Mouse (Mus musculus) kidney, embryonic 15.5 days (tissue): ENCODE measurements around the gene Efcab12. TPM values are rescaled to one million over a fixed set of nuclear protein-coding genes. Genes with fewer than 3 reads are reported as not detected.

Experiments
- ATAC-seq: fragments of 200-750 bp; cut with Nextera tagmentation; replicated peaks from 2 replicates; pipeline ENCODE4 v1.8.0; 2017; ENCODE audit warnings: moderate TSS enrichment; ENCODE audit not compliant: low FRiP score
- H3K27ac ChIP-seq: fragments of 300-500 bp; sonication (generic); 2 replicates; pipeline ENCODE4 v1.5.1; 2015; ENCODE audit warnings: mild to moderate bottlenecking, inconsistent platforms
- H3K27me3 ChIP-seq: fragments of 300-500 bp; sonication (generic); 2 replicates; pipeline ENCODE4 v1.6.1; 2015; ENCODE audit warnings: inconsistent platforms
- H3K36me3 ChIP-seq: fragments of 300-500 bp; sonication (generic); 2 replicates; pipeline ENCODE4 v1.6.1; 2015; ENCODE audit warnings: inconsistent platforms
- H3K4me1 ChIP-seq: fragments of 300-500 bp; sonication (generic); 2 replicates; pipeline ENCODE4 v1.6.1; 2015; ENCODE audit warnings: inconsistent platforms
- H3K4me2 ChIP-seq: fragments of 300-500 bp; sonication (generic); 2 replicates; pipeline ENCODE4 v1.6.1; 2015; ENCODE audit warnings: moderate library complexity, mild to moderate bottlenecking, inconsistent platforms
- H3K4me3 ChIP-seq: fragments of 300-500 bp; sonication (generic); replicated peaks from 2 replicates; pipeline ENCODE4 v1.5.1; 2015; ENCODE audit warnings: mild to moderate bottlenecking, inconsistent platforms
- H3K9ac ChIP-seq: fragments of 300-500 bp; sonication (generic); 2 replicates; pipeline ENCODE4 v1.6.1; 2015; ENCODE audit warnings: mild to moderate bottlenecking, inconsistent platforms
- H3K9me3 ChIP-seq: fragments of 300-500 bp; sonication (generic); replicated peaks from 2 replicates; pipeline ENCODE4 v1.6.1; 2016; ENCODE audit warnings: inconsistent platforms
- WGBS: fragments of 180-500 bp; shearing (Covaris S2); methylation state at CpG from one replicate; pipeline ENCODE4 v1.1.7; 2015; ENCODE audit warnings: mixed read lengths; 5-methylcytosine and 5-hydroxymethylcytosine counted together
- polyA plus RNA-seq: library from polyadenylated mRNA; unstranded; fragments of >200 nt; fragmentation: Nextera tagmentation; extraction: Ambion mirVana; gene quantifications from 2 replicates; pipeline ENCODE4 v1.2.1, GENCODE M21; 2015

Gene Efcab12
- polyA plus RNA-seq, 1 experiment from 2014 or later = 1.8 TPM

DNA sequence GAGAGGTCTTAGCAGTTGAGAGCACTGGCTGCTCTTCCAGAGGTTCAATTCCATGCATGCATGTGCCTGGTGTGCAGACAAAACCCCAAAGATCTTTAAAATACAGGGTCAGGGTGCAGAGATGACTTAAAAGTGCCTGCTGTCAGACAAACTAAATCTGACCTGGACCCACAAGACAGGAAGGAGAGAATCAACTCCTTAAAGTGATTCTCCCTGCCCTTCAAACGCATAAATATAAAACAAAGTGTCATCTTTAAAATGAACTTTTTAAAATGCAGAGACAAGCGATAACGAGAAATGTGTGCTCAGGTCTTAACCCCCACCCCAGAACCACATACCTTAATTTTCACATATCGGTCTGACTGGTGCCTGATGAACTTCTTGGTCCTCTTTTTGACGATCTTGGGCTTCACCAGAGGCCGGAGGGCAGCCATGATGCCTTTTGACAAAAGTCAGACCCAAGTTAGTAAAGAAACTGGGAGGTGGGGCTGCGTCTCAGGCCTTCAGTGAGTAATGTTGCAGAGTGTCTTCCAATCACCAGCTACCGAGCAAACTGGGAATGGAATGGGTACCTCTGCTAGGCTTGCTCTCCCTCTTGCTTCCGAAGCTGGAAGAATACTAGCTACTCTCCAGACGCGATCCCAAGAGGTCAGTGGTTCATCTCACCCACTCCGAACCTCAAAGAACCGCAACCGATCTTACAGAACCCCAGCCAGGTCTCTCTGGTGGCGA lies 30.6 kb downstream of the Efcab12 start:
- Histone ChIP-seq H3K36me3 (peaks cover 48% of the 10 kb centered on the region), H3K9ac (peak overlapping the region; percentile 99), H3K9me3 (no peaks in the 10 kb centered on the region), H3K27ac (peak overlapping the region; percentile 97), H3K27me3 (no peaks in the 10 kb centered on the region), H3K4me3 (peak overlapping the region; percentile 97), H3K4me1 (peaks cover 29% of the 10 kb centered on the region), H3K4me2 (peak overlapping the region; percentile 74)
- ATAC-seq = no peak
- WGBS = 2% methylated on average over 15 of the region's 15 CpGs

DNA sequence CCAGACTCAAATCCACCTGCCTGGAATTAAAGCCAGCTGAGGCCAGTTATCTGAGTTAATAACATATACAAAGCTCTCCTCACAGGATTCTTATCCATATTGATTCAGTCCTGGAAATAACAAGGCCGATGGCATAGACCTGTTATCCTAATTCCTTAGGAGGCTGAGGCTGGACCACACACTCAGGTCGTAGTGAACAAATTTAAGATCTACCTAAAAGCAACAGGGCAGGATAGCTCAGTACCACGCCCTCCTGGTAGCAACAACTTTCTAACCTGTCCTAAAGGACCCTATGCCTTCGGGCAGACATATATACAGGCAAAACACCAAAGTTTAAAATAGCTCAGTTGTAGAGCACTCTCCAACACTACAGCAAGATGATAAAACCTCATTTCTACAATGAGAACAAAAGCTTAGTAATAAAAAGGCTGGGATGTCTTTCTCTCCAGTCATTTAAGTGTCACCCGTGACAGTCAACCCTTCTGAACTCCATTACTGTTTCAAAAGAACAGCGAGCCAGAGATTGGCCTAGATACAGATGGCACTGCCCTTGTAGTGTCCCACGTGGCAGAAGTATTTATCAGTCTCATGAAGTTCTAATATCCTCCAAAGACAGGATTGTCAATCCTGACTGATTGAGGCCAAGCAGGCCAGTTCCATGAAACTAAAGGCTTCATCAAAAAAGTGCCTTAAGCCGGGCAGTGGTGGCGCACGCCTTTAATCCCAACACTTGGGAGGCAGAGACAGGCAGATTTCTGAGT lies 33.6 kb downstream of the Efcab12 start:
- Histone ChIP-seq H3K4me2 (no peak overlapping the region), H3K27ac (no peak overlapping the region), H3K4me3 (no peak overlapping the region), H3K4me1 (peaks cover 29% of the 10 kb centered on the region), H3K36me3 (peaks cover 77% of the 10 kb centered on the region), H3K27me3 (no peaks in the 10 kb centered on the region), H3K9ac (no peak overlapping the region), H3K9me3 (no peaks in the 10 kb centered on the region)
- WGBS = 73% methylated on average over 10 of the region's 10 CpGs
- ATAC-seq = no peak

DNA sequence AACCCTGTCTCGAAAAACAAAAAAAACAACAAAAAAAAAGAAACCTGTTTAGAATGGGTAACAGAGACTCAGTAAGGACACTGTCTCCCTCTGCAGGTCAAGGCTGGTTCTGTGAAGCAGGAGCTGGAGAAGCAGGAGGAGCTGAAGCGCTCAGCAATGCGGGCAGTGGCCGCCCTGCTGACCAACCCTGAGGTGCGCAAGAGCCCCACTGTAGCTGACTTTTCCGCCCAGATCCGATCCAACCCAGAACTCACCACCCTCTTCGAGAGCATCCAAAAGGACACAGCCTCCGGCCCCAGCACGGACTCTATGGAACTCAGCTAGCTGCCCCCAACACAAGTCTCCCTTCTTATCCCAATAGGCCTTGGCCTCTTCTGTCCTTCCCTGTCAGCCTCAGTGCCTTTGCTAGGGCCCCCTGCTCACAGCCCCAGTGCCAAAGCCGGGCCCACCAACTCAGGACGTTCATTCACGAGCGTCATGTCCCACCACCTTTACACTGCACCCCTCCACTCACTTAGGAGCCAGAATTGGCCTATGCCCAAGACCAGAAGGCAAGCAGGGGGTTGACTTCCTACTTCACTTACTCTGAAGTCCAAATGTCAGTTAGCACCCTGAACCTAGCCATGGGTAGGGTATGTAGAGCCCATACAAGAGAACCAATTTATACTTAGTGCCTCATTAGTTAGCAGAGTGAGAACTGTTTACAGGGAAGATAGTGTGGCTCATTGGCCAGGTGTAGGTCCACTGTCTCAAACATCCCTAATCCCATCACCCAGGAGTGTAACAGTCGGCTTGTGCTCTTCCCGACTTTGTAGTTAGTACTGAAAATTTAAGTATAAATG lies 34.5 kb downstream of the Efcab12 start:
- ATAC-seq = peak; percentile 62
- Histone ChIP-seq H3K27ac (peak overlapping the region; percentile 61), H3K27me3 (no peaks in the 10 kb centered on the region), H3K36me3 (peaks cover 86% of the 10 kb centered on the region), H3K4me1 (peaks cover 26% of the 10 kb centered on the region), H3K9ac (no peak overlapping the region), H3K9me3 (no peaks in the 10 kb centered on the region), H3K4me2 (no peak overlapping the region), H3K4me3 (no peak overlapping the region)
- WGBS = 48% methylated on average over 16 of the region's 16 CpGs

DNA sequence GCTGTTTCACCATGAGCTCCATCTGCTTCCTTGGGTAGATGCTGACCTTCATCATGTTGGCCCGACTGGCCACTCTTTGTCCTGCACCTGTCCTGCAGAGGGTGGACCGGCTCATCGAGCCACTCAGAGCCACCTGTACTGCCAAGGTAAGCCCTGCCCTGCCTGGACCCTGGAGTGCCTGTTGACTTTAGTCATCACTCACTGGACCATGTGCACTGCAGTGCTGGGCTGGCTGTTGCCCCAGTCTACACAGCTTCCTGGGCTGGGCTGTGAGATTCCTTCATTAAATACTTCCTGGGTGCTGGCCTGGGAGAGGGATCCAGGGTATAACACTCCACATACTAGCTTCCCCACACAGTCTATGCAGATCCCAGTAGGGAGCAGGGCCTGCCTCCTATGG lies 36.4 kb downstream of the Efcab12 start:
- H3K27ac ChIP-seq = no peak overlapping the region

DNA sequence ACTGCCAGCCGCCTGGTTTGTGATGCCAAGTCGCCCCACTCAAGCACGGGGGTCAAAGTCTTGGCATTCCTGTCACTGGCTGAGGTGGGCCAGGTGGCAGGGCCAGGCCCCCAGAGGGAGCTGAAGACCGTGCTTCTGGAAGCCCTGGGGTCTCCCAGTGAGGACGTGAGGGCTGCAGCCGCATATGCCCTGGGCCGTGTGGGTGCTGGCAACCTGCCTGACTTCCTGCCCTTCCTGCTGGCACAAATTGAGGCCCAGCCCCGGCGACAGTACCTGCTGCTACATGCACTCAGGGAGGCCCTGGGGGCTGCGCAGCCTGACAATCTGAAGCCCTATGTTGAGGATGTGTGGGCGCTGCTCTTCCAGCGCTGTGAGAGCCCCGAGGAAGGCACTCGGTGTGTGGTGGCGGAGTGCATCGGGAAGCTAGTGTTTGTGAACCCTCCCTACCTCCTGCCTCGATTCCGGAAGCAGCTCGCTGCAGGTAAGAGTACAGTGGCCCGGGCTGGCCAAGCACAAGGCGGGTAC lies 45.5 kb downstream of the Efcab12 start:
- 90% methylated on average over 21 of the region's 21 CpGs for WGBS
- no peaks in the 10 kb centered on the region for H3K9me3 ChIP-seq
- peaks cover 97% of the 10 kb centered on the region for H3K36me3 ChIP-seq
- no peak overlapping the region for H3K4me2 ChIP-seq
- H3K27me3 ChIP-seq = no peaks in the 10 kb centered on the region
- no peak overlapping the region for H3K27ac ChIP-seq
- H3K9ac ChIP-seq = no peak overlapping the region
- no peak; the same call in 1 of the 2 replicates for ATAC-seq
- H3K4me3 ChIP-seq = no peak overlapping the region
- 0 out of 2 replicates have a peak, but pooled peaks cover 7% of the 10 kb centered on the region for H3K4me1 ChIP-seq

More for the DNA sequence above, 36.4 kb downstream of the Efcab12 start:
- no peak for ATAC-seq
- Histone ChIP-seq H3K27me3 (no peaks in the 10 kb centered on the region), H3K36me3 (peaks cover 97% of the 10 kb centered on the region), H3K9ac (no peak overlapping the region), H3K4me3 (no peak overlapping the region), H3K4me2 (no peak overlapping the region), H3K9me3 (no peaks in the 10 kb centered on the region), H3K4me1 (peaks cover 19% of the 10 kb centered on the region)
- 93% methylated on average over 3 of the region's 3 CpGs for WGBS

DNA sequence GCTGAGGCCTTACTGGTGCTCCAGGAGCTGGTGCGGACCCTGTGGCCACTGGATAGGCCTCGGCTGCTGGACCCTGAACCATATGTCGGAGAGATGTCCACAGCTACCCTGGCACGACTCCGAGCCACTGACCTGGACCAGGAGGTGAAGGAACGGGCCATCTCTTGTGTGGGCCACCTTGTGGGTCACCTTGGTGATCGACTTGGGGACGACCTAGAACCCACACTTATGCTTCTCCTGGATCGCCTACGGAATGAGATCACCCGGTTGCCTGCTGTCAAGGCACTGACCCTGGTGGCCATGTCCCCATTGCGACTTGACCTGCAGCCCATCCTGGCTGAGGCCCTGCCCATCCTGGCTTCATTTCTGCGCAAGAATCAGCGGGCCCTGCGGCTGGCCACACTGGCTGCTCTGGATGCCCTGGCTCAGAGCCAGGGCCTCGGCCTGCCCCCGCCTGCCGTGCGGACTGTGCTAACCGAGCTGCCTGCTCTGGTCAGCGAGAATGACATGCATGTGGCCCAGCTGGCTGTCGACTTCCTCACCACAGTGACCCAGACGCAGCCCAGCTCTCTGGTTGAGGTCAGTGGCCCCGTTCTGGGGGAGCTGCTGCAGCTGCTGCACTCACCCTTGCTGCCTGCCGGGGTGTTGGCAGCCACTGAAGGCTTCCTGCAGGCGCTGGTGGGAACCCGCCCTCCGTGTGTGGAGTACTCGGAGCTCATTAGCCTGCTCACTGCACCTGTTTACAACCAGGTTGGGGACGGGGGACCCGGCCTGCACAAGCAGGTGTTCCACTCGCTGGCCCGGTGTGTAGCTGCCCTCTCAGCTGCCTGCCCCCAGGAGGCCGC lies 46.1 kb downstream of the Efcab12 start:
- ATAC-seq = peak; percentile 67
- Histone ChIP-seq H3K36me3 (peaks cover 97% of the 10 kb centered on the region), H3K9me3 (no peaks in the 10 kb centered on the region), H3K27ac (no peak overlapping the region), H3K4me2 (no peak overlapping the region), H3K9ac (no peak overlapping the region), H3K4me3 (no peak overlapping the region), H3K27me3 (no peaks in the 10 kb centered on the region), H3K4me1 (0 out of 2 replicates have a peak, but pooled peaks cover 7% of the 10 kb centered on the region)
- WGBS = 70% methylated on average over 34 of the region's 34 CpGs

DNA sequence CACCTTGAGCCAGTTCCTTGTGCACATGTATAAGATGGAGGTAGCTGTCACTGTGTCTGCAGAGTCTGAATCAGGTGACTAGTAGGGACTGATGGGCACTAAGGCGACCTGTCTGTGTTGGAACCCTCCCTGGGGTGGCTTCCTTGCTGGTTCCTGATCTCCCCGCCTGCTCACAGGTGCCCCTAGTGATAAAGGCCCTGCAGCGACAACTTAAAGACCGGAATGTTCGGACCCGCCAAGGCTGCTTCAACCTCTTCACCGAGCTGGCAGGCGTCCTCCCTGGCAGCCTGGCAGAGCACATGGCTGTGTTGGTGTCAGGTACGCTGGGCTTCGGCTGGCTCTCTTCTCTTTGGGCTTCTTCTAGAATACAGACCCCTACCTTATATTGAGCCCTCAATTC lies 47.2 kb downstream of the Efcab12 start:
- Histone ChIP-seq H3K27me3 (no peaks in the 10 kb centered on the region), H3K4me2 (no peak overlapping the region), H3K4me1 (0 out of 2 replicates have a peak, but pooled peaks cover 7% of the 10 kb centered on the region), H3K36me3 (peaks cover 97% of the 10 kb centered on the region), H3K9me3 (no peaks in the 10 kb centered on the region), H3K9ac (no peak overlapping the region), H3K4me3 (no peak overlapping the region), H3K27ac (no peak overlapping the region)
- WGBS = 81% methylated on average over 10 of the region's 10 CpGs
- no peak for ATAC-seq

DNA sequence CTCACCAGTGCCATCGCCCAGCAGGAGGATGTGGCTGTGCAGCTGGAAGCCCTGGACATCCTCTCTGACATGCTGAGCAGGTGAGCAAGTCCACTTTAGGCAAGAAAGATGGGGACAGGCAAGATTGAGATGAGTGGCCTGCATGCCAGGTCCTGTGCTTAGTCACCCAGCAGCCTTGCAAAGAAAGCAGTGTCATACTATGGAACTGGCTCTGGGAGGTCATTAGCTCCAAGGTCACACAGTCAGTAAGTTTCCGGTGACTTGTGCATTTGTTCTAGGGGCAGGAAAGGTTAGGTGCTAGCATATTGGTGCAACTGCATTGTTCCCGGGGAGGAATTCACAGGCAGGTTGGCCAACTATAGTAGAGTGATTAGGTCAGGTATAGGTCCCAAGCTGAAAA lies 55.4 kb downstream of the Efcab12 start:
- Histone ChIP-seq H3K36me3 (peaks cover 92% of the 10 kb centered on the region), H3K4me1 (no peaks in the 10 kb centered on the region), H3K27ac (no peak overlapping the region), H3K27me3 (no peaks in the 10 kb centered on the region), H3K4me3 (no peak overlapping the region), H3K9ac (no peak overlapping the region), H3K9me3 (no peaks in the 10 kb centered on the region), H3K4me2 (no peak overlapping the region)
- no peak for ATAC-seq
- 89% methylated on average over 3 of the region's 3 CpGs for WGBS

DNA sequence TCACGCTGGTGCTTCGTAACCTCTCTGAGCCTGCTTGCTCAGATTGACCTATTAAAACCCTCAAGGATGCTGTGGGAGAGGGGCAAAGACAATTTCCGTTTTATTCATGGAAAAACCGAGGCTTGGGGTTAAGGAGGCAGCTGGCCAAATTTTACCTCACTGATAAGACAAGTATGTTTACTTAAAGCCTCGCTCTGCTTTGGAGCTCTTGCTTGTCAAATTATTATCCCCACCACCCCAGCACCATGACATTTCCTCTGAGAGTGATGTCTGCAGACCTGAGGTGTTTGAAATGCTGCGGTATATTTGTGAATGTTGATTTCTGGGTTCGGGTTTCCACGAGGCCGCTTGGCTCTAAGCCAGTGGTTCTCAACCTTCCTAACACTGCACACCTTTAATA lies 61.8 kb downstream of the Efcab12 start:
- Histone ChIP-seq H3K9ac (no peak overlapping the region), H3K36me3 (peaks cover 33% of the 10 kb centered on the region), H3K4me3 (peak overlapping the region; percentile 78), H3K27ac (no peak overlapping the region), H3K4me2 (peak overlapping the region; percentile 82), H3K27me3 (no peaks in the 10 kb centered on the region), H3K4me1 (peaks cover 29% of the 10 kb centered on the region), H3K9me3 (no peaks in the 10 kb centered on the region)
- ATAC-seq = no peak
- WGBS = 45% methylated on average over 9 of the region's 9 CpGs

DNA sequence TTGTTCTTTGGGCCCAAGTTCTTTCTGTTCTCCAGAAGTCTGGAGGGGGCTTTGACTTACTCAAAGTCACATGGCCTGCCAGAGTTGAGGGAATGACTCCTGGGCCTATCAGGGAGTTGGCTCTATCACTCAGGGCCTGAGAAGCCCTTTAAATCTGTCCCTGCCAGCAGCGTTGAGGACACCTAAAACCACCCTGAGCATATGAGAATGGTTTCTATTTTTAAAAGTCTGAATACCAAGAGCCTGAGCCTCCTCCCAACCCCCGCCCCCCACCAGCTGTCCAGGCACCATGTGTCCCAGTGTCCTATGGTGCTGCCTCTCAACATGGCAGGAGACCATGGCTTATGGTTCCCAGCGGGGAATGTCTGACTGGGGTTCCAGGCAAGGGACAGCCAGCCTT lies 62.4 kb downstream of the Efcab12 start:
- Histone ChIP-seq H3K9me3 (no peaks in the 10 kb centered on the region), H3K27me3 (no peaks in the 10 kb centered on the region), H3K36me3 (peaks cover 27% of the 10 kb centered on the region), H3K4me1 (peaks cover 29% of the 10 kb centered on the region), H3K27ac (peak overlapping the region; percentile 78; the same call in 1 of the 2 replicates), H3K4me2 (peak overlapping the region; percentile 82), H3K9ac (peak overlapping the region; percentile 80), H3K4me3 (peak overlapping the region; percentile 78)
- WGBS = 37% methylated on average over 3 of the region's 3 CpGs
- ATAC-seq = no peak

DNA sequence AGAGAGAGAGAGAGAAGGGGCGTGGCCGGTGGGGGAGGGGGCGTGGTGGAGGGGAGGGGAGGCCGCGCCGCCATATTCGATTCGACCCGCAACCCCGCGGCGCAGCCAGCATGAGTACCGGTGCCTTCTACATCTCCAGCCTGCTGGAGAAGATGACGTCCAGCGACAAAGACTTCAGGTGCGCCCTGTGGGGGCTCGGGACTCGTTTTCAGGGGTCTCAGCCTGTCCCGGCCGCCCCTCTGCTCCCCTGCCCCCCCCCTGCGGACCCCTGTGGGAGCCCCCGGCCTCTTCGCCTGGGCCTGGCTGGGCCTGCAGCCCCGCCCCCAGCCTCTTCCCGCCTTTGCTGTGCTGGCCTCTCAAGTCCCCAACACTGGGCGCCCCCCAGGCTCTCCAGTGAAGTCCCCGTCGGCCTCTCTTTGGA lies 63.7 kb downstream of the Efcab12 start, which contains the start of gene Cand2:
TSS of gene Cand2 (plus strand) at position 38 of the 421 bp plus-strand sequence.
- peak within 1 kb of the TSS; percentile 78 for H3K27ac ChIP-seq
- peaks cover 29% of the 10 kb centered on the region for H3K4me1 ChIP-seq
- H3K9me3 ChIP-seq = no peaks in the 10 kb centered on the region
- peaks cover 14% of the 10 kb centered on the region for H3K36me3 ChIP-seq
- WGBS = 0% methylated on average over 21 of the region's 28 CpGs
- peak within 1 kb of the TSS; percentile 78 for H3K4me3 ChIP-seq
- H3K27me3 ChIP-seq = no peaks in the 10 kb centered on the region
- peak; percentile 89 for ATAC-seq
- peak within 1 kb of the TSS; percentile 80 for H3K9ac ChIP-seq
- H3K4me2 ChIP-seq = peak within 1 kb of the TSS; percentile 82
